Mouse (Mus musculus) CD8-positive naive resting alpha-beta T cell, adult 2 months (primary cell): Measurements from ENCODE around the gene Irf7.

Experiments used
- DNase-seq, 2 experiments: peaks; one replicate each; pipeline ENCODE4 v3.0.0; 2022; ENCODE audit warnings: low read depth in 2 of 2, low spot score in 2 of 2

Irf7 gene

DNA sequence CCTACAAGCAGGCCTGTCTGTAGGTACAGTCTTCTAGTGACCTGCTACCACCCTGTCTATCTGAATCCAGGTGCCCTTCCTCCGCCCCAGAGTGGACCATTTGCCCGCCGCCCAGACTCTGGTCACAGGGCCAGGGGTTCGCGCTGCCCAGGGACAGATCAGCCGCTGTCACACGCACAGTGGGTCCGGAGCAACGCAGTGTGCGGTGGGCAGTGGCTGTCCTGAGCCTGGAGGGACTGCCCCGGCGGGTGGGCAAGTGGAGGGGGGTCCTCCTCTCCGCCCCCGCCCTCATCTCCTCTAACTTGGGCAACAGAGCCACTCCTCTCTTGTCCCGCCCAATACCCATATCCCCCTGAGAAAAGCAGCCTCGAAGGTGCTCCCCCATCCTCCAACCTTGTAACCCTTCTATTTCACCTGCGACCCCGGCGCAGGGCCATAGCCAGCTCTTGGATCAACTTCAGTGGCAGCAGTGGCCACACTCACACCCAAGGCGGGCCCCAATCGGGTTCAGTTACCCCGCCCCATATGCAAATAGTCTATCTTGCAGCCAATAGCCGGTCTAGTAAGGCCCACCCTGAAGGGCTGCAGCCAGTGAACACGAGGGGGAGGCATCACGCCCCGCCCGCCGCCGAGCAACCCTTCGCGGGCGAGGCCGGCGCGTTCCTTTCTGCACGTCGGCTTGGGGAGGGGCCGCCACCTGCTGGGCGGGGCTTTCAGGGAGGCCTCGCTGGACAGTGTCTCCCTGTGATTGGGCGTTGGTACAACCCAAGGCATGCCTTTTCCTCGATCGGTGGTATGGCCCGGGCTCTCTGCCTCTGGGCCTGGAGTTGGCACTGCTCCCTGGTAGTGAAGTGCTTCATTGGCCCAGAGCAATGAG, 44.8 kb downstream of the Irf7 start:
- peak; percentile 65 to 73 for DNase-seq

DNA sequence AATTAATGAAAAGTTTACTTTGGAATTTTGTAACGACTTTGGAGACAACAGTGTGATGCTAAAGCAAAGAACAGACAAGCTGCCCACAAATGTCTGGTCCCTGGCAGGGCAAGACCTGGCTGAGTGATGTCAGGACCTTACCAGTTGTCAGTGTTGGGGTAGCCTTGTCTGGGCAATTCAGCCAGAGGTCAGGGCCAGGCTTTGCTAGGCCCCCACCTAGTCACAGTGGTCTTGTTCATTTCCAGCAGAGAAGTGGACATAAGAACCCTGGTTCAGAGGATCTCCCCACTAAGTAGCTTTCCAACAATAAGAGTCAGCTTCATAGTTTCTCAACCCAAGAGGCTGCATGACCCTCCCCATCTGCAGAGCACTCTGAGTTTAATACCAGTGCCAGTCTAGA, 45.9 kb downstream of the Irf7 start:
- no peak for DNase-seq

GRCm38 (mm10) chr7:141219558-141220099, 46.7 kb downstream of the Irf7 start:
- DNase-seq = no peak

DNA sequence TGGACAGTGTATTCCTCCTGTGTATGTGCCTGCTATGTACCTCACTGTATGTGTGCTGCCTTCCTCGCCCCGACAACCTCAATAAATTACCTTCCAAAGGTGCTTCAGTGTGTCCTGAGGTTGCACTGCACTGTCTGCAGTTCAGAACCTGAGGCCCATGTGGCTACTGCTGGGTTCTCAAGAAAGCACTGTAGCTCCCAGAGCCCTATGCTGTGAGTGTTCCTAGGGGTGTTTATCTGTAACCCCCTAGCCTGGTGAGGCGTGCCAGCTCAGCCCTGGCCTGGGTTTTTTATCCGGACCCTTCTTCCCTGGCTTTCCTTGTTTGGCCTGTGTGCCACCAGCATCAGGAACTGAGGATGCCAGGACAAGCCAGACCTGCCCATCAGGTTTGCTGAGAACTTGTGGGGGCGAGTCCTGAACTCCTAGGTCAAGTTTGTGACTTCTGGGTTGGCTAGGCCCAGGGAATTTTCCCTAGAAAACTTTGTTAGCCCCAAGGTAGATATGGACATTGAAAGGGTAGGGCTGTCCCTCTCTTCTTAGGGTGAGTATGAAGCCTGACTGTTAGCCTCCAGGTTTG, 47.6 kb downstream of the Irf7 start:
- DNase-seq = no peak

- no peak for DNase-seq
Measured at GRCm38 (mm10) chr7:141218141-141218540, 48.1 kb downstream of the Irf7 start.

GRCm38 (mm10) chr7:141217343-141218013, 48.8 kb downstream of the Irf7 start:
- DNase-seq = no peak

DNA sequence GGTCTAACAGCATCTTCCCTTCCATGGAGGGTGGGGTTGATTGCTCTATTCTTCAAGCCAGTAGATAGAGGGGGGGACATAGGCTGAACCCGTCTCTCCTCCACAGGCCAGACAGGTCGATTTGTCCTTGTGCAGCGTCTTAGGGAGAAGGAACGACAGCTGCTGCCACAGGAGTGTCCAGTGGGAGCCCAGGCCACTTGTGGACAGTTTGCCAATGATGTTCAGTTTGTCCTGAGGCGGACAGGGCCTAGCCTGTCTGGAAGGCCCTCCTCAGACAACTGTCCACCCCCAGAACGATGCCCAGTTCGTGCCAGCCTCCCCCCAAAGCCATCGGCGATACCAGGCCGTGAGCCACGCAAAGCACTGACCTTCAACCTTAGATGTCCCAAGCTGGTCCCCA, 49.4 kb downstream of the Irf7 start:
- DNase-seq = no peak

GRCm38 (mm10) chr7:141215880-141216733, 50.2 kb downstream of the Irf7 start:
- no peak for DNase-seq

GRCm38 (mm10) chr7:141215101-141215879, 51.0 kb downstream of the Irf7 start, which contains the start of gene Rassf7:
Gene Rassf7, plus strand, starts transcription at chr7:141215860.
- DNase-seq = peak; percentile 90 to 93

- DNase-seq = no peak
Measured at GRCm38 (mm10) chr7:141214310-141214709, 52.0 kb downstream of the Irf7 start.

DNA sequence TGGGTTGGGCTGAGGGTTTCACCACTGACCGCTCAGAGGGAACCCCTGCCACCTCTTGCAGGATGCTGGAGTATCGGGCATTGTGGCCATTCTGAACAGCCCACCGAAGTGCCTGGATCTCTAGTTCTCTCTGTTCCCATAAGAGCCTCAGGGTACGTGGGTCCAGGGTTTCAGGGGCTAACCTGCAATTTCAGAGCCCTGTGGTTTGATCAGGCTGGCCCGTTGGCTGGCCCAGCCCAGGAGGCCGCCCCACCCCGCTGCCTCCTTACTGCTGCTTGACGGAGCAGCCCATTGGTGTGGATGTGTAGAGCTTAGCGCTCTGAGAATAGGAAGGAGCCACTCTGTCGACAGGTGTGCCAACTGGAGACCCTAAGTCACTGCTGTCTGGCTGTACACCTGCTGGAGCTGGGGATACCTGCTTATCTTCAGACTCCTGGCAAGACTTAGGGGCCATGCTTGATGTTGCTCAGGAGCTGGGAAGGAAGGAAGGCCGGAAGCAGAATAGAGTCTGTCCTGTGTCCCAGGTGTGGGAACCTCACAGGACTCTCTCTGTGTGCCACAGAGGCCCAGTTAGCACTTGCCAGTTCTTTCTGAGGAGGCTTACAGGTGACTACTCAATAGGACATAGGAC, 52.6 kb downstream of the Irf7 start, which contains the start of gene Lmntd2:
Gene Lmntd2, minus strand, starts transcription at position 476 of the 631 bp plus-strand sequence.
- DNase-seq = no peak

DNA sequence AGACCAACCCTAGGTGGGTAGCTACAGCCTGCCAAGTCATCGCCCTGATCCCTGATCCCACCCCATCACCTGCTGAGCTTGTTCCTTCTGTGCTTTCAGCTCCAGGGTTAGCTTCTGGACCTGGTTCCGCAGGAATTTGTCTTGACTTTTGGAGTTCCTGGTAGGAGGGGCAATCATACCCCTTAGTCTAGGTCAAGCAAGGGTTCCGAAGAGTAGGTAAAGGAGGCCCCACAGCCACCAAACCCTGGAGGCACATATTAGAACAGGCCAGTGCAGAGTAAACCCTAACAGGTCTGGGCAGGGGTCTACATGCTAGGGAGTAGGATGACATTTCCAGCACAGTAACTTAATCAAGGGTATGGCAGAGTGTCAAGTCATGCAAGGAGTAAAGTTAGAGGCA, 53.1 kb downstream of the Irf7 start:
- no peak for DNase-seq
